Mouse (Mus musculus): ENCODE data around the gene Gast.
"Not testable (repeated sequence)": the region's sequence is repeated elsewhere in the genome, so short reads cannot be mapped to it uniquely, and the experiment has no call there.

Gene Gast

DNA sequence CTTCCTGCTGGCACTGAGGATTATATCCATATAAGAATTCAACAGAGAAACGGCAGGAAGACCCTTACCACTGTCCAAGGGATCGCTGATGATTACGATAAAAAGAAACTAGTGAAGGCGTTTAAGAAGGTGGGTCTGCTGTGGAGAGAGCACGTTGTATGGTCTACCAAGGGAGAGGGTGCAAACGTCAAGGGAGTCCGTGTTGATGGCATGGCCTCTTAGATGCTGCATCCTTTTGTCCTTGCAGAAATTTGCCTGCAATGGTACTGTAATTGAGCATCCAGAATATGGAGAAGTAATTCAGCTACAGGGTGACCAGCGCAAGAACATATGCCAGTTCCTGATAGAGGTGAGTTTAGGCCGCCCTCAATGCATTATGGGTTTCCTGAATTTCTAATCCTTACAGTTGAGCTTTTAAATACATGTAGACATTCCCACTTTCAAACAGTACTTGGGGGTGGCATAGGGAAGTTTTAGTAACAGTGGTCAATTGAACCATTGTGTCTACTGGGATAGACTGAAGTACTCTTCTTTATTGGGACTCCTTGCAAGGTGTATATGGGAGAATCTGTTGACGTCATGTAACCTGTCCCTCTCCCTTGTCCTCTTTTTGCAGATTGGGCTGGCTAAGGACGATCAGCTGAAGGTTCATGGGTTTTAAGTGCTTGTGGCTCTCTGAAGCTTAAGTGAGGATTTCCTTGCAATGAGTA, 13.4 kb upstream of the Gast start:
- DNase-seq (ENCODE audit: low read depth), result not testable (repeated sequence)

DNA sequence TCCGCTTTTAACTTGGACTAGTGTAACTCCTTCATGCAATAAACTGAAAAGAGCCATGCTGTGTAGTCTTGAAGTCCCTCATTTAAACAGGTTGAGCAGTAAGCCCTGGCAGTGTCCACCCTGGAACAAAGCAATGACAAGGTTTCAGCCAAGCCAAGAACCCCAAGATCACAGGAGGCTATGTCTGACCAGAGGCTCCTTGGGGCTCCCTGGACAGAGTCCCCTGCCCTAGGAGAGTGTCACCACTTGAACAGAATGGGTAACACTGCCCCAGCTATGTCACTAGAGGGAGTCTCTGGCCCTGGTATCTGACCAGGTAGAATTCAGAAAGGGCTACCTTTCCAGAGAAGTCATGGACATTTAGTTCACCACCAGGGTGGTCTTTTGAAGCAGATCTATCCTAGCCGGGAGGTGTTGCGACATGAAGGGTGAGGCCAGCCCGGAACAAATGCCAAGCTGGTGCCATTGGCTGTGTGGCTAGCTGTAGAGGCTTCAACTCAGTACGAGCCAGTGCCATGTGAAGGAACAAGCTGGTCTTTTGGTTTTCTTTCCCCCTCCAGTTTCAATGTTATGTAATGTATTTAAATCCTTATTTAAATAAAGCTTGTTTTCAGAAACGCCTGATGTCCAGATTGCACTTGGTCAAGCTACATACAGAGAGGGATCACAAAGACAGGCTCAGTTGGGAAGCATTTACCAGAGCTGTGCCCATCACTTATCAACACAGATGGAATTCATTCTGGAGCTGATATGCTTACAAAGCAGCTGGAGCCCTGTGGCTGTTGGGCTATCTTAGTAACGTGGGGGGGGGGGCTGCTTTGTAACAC, 12.5 kb upstream of the Gast start:
- not testable (repeated sequence) for DNase-seq (ENCODE audit: low read depth)

DNA sequence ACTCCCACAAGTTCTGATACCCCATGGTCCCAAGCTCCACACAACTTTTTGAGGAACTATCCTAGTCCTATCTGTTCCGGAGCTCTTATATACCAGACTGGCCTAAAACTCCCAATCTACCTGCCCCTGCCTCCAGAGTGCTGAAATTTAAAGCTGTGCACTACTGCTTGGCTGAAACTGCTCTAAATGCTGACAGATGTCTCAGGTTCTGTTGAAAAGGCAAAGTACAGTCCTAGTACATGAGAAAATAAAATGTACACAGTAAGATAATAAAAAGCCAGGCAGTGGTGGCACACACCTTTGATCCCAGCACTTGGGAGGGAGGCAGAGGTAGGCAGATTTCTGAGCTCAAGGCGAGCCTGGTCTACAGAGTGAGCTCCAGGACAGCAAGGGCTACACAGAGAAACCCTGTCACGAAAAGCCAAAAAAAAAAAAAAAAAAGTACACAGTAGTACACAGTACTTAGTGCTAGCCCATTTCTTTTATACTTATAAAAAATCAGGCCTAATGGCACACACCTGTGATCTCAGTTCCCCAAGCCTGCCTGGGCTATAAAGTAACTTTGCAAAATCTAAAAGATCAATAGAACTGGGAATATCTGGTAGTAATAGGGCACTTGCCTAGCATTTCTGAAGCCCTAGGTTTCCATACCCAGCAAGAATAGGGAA, 11.5 kb upstream of the Gast start:
- DNase-seq (ENCODE audit: low read depth), result peak; percentile 30

DNA sequence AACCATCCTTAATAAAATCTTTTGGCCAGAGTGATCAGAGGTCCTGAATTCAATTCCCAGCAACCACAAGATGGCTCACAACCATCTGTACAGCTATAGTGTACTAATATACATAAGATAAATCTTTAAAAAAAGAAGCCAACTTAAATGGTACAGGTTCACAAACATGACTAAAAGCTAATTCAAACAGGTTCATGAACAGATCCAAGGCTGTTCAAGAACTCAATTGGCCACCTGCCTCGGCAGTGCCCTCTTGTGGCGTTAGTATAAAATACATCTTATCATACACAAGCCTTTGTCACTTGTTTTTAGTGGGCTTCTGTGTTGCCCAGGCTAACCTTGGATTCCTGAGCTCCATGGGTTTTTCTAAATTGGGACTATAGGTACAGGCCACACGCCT, 10.6 kb upstream of the Gast start:
- peak; percentile 92 for DNase-seq (ENCODE audit: low read depth)

DNA sequence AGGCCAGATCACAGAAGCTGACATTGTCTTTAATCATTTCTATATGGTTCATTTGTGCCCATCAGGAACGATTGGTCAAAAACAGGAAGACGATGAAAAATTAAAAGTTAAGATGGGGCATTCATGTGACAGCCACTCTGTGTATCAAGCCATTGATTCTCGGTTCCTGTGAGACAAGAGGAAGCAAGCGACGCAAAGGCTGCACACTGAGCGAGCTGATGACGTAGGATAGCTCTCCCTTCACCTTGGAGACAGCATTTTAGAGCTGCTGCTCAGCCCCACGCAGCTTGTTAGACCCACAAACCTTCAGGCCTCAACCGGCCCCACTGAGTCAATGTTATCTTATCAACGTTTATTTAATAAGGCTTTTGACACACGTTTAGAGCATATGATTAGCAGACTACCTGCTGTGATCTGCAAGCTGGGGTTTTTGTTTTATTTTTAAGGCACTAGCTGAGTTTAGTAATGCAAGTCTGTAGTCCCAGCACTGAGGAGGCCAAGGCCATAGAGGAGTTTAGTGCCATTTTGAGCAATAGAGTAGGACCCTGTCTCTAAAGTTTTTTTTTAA, 9.1 kb upstream of the Gast start:
- DNase-seq (ENCODE audit: low read depth), result no peak

DNA sequence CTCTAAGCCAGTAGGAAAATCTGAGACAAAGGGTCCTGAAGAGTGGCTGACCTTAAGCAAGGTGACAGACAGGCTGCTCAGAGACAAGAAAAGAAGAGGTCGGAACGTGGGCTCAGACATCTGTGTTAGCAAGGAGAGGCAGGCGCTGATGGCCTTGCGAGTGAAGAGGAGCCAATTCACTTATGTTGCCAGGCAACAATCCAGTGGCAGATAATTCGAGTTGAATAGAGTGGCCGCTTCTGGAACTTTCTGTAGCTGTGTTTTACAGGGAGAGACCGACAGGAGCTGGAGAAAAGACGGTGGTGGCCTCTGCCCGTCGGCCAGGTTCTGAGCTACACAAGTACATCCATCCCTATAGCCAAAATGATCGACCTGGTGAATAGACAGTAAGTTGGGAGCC, 6.9 kb upstream of the Gast start:
- DNase-seq (ENCODE audit: low read depth), result no peak

DNA sequence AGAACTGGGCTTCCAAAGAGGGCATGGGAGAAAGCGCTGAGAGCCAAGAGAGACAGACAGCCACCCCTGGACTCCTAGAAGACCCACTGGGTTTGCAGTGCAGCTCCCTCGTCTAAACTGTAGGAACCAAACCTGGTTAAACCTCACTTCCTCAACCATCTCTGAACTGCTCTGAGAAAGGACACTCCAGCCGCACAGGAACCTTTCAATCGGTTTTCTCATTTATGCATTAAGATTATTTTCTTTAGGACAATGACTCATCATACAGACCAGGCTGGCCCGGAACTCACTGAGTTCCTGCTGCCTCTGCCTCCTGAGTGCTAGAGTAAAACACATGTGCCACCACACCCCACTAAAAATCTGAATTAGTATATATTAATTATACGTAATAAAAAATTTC, 6.4 kb upstream of the Gast start:
- DNase-seq (ENCODE audit: low read depth), result no peak

DNA sequence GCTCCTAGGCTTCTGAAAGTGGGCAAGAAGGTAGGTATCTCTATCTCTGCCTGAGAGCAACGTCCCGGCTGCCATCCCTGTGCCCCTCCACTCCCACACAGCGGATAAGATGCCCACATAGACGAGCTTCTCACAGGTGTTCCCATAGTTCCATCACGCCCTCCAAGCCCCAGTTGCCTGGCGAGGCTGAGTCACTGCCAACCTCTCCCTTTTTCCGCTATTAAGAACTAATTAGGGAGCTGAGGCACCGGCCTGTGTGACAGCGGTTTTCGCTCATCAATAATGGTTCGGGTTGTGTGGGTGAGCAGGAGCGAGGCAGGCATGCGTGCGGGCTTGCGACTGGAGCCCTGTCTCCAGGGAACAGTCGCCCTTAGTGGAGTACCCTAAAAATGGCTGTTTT, 4.0 kb upstream of the Gast start:
- no peak for DNase-seq (ENCODE audit: low read depth)

DNA sequence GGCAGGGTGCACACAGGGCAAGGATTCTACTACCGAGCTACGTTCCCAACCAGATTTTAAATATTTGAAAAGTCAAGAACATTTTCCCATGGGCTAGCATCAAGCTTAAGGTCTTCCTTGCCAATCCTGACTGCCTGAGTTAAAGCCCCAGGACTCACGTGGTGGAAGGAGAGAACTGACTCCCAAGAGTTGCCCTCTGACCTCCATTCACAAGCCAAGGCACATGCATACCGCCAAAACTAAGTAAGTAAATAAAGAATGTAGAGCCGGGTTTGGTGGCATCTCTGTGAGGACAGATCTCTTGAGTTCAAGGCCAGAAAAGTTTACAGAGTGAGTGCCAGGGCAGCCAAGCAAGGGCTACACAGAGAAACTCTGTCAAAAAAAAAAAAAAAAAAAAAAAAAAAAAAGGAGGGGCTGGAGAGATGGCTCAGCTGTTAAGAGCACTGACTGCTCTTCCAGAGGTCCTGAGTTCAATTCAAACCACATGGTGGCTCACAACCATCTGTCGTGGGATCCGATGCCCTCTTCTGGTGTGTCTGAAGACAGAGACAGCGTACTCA, 3.3 kb upstream of the Gast start:
- DNase-seq (ENCODE audit: low read depth), result not testable (repeated sequence)

DNA sequence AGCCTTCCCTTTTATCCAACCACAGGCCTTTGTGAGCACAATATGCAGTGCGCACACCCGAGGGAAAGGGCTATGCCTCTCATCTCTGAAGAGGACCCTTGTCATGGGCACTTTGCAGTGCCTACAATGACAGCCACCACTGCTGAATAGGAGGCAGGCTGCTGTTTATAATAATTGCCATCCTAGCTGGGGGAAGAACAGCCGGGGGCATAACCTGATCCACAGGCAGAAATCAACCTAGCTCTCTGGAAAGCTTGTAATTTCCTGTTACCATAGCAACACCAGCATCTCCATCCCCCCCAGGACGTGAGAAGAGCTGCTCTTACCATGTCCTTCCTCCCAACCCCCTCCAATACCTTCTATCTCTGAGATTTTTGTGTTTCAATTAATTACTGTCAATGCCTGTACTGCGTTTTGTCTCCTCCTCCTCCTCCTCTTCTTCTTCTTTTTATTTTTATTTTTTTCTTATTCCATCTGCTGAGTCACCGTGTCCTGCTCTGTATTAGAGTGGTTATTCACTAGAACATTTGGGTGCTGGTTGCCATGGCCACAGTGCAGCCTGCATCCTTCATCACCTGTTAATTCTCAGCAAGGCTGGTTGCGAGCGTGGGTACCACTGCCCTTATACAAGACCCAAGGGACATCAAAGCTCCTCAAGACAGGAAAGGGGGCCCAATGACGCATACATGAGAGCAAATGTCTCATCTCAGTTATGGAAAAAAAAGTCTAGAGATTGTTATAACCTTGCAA, 1.3 kb upstream of the Gast start:
- no peak for DNase-seq (ENCODE audit: low read depth)

DNA sequence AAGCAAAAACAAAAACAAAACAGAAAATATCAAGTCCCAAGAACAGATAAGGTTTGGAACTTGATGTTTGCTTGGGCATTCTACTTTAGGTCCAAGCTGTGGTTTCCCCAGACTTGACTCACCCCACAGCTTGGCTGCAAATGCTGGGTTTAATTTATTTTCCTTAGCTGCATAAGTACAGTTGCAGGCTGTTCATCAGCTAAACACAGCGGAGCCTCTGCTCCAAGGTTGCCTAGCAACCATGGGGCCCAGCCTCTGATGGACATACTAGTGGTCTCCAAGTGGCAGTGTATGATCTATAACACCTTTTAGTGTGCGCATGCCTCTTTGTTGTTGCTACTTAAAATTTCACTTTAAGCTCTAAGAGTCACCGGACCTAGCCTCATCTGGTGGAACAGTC, 1.5 kb downstream of the Gast start:
- no peak for DNase-seq (ENCODE audit: low read depth)

DNA sequence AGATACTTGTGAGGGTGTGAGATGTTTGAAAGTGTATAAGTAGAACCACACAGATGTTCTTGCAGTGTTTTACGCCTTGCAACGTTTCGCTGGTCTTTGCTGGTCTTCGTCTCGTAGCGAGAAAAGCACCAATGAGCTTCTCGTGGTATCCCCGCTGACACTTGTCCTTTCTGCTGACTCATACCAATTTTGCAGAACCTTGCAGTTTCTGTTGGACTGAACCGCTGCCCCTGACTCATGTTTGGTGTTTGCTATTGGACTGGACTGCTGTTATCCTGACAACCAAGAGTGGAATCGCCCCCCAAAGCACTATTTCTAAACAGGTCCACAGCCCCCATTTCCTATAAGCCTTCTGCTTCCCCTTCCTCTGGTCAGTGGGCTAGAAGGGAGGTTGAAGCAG, 10.1 kb downstream of the Gast start:
- no peak for DNase-seq (ENCODE audit: low read depth)

DNA sequence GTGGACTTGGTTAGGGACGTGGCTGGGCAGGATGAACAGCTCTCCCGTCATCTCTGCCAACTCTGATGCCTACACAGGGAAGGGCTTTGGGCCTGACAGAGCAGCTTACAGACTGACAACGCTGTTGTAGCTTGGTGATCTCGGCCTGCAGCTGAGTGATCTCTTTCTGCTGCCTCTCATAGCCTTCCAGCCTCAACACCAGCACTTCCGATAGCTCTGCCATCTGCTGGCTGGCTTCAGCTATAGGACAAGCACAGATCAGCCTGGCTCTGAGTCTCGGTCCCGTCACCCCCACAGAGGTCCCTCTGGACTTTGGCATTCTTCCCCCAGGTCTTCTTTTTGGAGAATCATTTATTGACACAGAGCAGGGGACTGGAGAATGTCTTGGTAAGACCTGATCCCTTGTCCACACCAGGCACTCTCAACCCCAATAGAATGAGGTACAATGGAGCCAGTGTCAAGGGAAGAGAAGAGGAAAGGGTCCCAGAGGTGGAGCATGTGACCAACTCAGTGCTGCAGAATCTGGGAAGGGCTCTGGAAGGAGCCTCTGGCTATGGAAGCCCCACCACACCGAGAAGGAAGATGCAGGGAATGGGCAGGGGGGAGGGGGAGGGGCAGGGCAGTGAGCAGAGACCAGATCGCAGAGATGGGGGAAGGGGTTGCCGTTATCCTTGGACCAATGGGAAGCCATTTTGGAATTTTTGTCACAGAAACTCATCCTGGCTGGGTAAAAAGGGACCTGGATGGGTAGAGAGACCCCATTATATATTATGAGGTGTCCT, 18.1 kb downstream of the Gast start:
- no peak for DNase-seq (ENCODE audit: low read depth)

DNA sequence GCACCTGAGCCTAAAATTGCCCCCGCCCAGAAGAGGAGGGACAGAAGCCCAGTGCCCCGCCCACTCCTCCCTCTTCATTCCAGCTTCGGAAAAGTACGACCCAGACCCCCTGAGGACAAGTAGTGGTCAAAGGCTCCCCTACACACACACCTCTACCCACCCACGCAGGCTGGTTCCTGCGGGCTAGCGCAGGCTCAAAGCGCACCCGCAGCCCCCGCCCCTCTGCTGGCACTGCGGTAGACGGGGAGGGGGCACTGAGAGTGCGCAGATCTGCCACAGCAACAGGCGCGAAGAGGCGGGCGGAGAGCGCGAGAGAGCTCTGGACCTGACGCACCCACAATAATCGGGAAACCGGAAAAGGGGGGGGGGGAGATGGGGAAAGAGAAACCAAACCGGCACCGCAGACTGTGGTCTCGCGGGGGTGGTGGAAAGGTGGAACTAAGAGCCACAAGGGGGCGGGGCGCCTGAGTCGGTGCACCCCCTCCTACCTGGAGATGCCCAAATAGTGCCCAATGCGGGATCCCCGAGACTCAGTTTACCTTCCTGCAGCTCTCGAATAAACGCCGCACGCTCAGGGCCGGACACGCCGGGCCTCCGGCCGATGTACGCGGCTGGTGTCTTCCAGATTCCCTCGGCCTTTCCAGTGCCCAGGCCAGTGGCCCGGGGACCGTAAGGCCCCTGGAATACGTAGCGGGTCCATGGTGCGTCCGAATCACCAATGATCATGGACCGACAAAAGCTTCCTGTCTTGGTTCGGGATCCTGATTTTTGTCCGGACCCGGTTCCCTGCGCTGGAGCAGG, 21.1 kb downstream of the Gast start:
- DNase-seq (ENCODE audit: low read depth), result no peak

DNA sequence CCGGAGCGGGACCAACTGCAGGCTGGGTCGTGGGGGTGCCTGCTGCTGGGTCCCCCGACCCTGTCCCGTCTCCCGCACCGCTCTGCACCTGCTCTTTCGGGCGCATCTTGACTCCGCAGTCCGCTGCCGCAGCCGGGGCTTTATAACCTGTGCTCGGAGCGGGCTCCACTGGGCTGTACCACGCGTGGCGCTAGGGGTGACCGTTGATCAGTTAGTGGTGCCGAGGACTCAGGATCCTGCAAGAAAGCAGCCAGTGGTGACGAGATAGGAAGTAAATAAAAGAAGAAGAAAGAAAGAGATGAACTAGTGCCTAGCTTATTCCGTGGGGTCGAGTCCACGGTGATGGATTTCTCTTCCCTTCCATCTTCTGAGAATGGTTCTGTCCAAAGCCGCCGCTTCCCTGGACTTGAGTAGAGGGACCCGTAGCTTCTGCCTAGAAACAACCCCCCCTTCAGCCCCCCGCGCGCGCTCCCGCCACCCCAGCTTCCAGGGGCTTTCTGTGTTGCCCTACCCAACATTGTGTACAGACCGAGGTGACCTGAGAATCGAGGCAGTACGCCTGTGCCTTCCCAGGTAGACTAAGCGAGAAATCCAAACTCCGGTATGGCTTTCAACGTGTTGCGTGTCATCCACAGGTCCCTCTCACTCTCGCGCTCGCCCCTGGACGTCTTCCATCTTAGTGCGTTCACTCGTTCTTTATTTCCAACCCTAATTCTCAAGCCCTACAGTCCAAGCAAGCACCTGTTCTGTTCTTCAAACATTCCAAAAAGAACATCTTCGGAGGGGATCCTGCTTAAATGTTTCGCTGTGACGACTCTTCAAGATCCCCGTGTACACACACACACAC, 22.0 kb downstream of the Gast start, which contains the start of gene Hap1:
Hap1 (minus strand) TSS at position 157 of the 847 bp plus-strand sequence.
- DNase-seq (ENCODE audit: low read depth), result no peak

DNA sequence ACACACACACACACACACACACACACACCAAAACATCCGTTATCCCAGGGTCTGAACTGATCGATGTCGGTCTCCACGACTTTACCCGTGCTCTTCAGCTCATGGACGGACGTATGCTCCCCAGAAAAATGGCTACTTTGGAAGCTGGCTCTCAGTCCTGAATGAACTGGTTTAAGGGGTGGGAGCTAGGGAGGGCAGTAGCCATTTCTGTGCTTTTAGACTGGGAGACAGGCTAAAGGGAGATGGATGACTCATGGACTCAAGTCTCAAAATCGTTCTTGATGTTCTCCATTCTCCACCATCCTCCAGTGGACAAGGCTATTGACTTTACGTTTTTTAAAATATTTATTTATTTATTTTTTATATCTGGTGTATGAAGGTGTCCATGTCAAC, 22.6 kb downstream of the Gast start:
- no peak for DNase-seq (ENCODE audit: low read depth)

DNA sequence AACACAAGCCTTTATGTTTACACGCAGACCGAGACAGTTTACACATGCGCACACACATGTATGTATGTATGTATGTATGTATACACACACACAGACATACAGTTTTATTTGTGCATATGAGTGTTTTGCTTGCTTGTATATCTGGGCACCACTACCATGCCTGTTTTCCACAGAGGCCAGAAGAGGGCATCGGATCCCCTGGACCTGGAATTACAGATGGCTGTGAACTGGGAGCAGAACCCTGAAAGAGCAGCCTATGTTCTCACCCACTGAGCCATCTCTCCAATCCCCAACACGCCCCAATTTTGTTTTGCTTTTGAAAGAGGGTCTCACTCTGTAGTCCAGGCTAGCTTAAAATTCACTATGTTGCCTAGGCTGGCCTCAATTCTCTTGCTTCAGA, 23.2 kb downstream of the Gast start:
- no peak for DNase-seq (ENCODE audit: low read depth)

DNA sequence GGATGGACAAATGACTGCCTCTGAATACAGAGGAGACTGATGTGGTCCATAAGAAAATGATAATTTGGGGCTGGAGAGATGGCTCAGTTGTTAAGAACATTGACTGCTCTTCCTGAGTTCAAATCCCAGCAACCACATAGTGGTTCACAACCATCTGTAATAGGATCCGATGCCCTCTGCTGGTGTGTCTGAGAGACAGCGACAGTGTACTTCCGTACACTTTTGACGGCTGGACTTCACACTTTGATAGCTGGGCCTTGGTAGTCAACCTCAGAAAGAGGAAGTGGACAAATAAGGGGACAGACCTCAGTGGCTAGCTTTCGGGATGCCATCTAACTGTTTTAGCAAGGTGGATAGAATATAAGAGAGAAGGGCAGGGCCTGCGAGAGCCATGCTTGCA, 26.0 kb downstream of the Gast start:
- DNase-seq (ENCODE audit: low read depth), result no peak

DNA sequence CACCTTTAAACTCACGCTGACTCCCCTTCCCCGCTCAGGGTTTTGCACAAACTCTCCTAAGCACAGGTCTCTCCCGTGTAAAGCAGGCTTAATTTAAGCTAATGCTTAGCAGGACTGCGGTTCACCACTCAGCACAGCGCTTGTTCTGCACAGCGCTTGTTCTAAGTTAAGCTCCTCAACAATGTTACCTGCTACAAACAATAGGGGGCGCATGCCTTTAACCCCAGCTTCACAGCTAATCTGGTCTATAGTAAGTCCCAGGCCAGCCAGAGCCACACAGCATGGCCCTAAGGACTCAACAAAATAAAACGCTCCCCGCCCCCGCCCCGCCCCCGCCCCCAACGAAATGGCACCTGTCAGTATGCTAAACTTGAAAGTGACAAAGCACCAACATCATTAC, 26.9 kb downstream of the Gast start:
- not testable (repeated sequence) for DNase-seq (ENCODE audit: low read depth)
